Mouse (Mus musculus) hindbrain, embryonic 12.5 days (tissue): Measurements from ENCODE around the gene Npcd. TPM values are rescaled to one million over a fixed set of nuclear protein-coding genes. Genes with fewer than 3 reads are reported as not detected.

ENCODE experiments used
- ATAC-seq: fragments of 200-750 bp; cut with Nextera tagmentation; 2 replicates; pipeline ENCODE4 v1.8.0; 2017; ENCODE audit warnings: moderate TSS enrichment; ENCODE audit not compliant: low FRiP score
- H3K27ac ChIP-seq: fragments of 300-500 bp; sonication (generic); 2 replicates; pipeline ENCODE4 v1.5.1; 2016; ENCODE audit warnings: mild to moderate bottlenecking
- H3K27me3 ChIP-seq: fragments of 300-500 bp; sonication (generic); 2 replicates; pipeline ENCODE4 v1.6.1; 2016; ENCODE audit warnings: mild to moderate bottlenecking
- H3K36me3 ChIP-seq: fragments of 300-500 bp; sonication (generic); 2 replicates; pipeline ENCODE4 v1.6.1; 2016; ENCODE audit warnings: mild to moderate bottlenecking
- H3K4me1 ChIP-seq: fragments of 300-500 bp; sonication (generic); 2 replicates; pipeline ENCODE4 v1.6.1; 2016
- H3K4me2 ChIP-seq: fragments of 300-500 bp; sonication (generic); replicated peaks from 2 replicates; pipeline ENCODE4 v1.6.1; 2016; ENCODE audit warnings: mild to moderate bottlenecking
- H3K4me3 ChIP-seq: fragments of 300-500 bp; sonication (generic); 2 replicates; pipeline ENCODE4 v1.5.1; 2016; ENCODE audit warnings: mild to moderate bottlenecking
- H3K9ac ChIP-seq: fragments of 300-500 bp; sonication (generic); 2 replicates; pipeline ENCODE4 v1.6.1; 2016; ENCODE audit warnings: mild to moderate bottlenecking, moderate library complexity
- H3K9me3 ChIP-seq: fragments of 300-500 bp; sonication (generic); replicated peaks from 2 replicates; pipeline ENCODE4 v1.6.1; 2016; ENCODE audit warnings: mild to moderate bottlenecking
- WGBS: fragments of 180-500 bp; shearing (Covaris S2); methylation state at CpG from one replicate; pipeline ENCODE4 v1.1.7; 2016; 5-methylcytosine and 5-hydroxymethylcytosine counted together
- polyA plus RNA-seq: library from polyadenylated mRNA; unstranded; fragments of >200 nt; fragmentation: Nextera tagmentation; extraction: Ambion mirVana; gene quantifications from 2 replicates; pipeline ENCODE4 v1.2.1, GENCODE M21; 2016

Gene Npcd
- polyA plus RNA-seq = 0.61 TPM in 1 of 2 replicates, not detected in the other

GRCm38 (mm10) chr15:79834130-79834880 is at the start of gene Npcd, which contains the start of gene Cbx6:
Gene Npcd (minus strand): TSS chr15:79834237.
Gene Cbx6 (minus strand): TSS chr15:79834688.
- peak within 1 kb of the TSS; percentile 66 for H3K4me3 ChIP-seq
- WGBS = under 1% methylated on average over 58 of the region's 58 CpGs
- H3K27me3 ChIP-seq = no peaks in the 10 kb centered on the region
- peaks cover 8% of the 10 kb centered on the region for H3K36me3 ChIP-seq
- ATAC-seq = peak; percentile 90
- H3K27ac ChIP-seq = peak within 1 kb of the TSS; percentile 97
- H3K9me3 ChIP-seq = no peaks in the 10 kb centered on the region
- peak within 1 kb of the TSS; percentile 88 for H3K4me2 ChIP-seq
- H3K9ac ChIP-seq = peak within 1 kb of the TSS; percentile 91
- peaks cover 53% of the 10 kb centered on the region for H3K4me1 ChIP-seq

GRCm38 (mm10) chr15:79883352-79883822 is 49.4 kb upstream of the Npcd start:
- peak; percentile 91 for ATAC-seq
- Histone ChIP-seq H3K4me1 (peaks cover 4% of the 10 kb centered on the region; the same call in 1 of the 2 replicates), H3K27me3 (no peaks in the 10 kb centered on the region), H3K9ac (peak overlapping the region; percentile 62), H3K36me3 (no peaks in the 10 kb centered on the region), H3K4me3 (peak overlapping the region; percentile 43), H3K9me3 (no peaks in the 10 kb centered on the region), H3K4me2 (peak overlapping the region; percentile 64), H3K27ac (peak overlapping the region; percentile 90)
- under 1% methylated on average over 30 of the region's 30 CpGs for WGBS

- H3K4me3 ChIP-seq = peak overlapping the region; percentile 43
- no peaks in the 10 kb centered on the region for H3K36me3 ChIP-seq
- H3K4me1 ChIP-seq = peaks cover 4% of the 10 kb centered on the region; the same call in 1 of the 2 replicates
- H3K9ac ChIP-seq = peak overlapping the region; percentile 47; the same call in 1 of the 2 replicates
- peak; percentile 68 for ATAC-seq
- H3K27me3 ChIP-seq = no peaks in the 10 kb centered on the region
- H3K27ac ChIP-seq = peak overlapping the region; percentile 90
- 29% methylated on average over 19 of the region's 19 CpGs for WGBS
- no peaks in the 10 kb centered on the region for H3K9me3 ChIP-seq
- peak overlapping the region; percentile 64 for H3K4me2 ChIP-seq
Observed at GRCm38 (mm10) chr15:79882623-79883267, 48.7 kb upstream of the Npcd start.

- 81% methylated on average over 3 of the region's 3 CpGs for WGBS
- H3K27ac ChIP-seq = no peak overlapping the region
Observed at GRCm38 (mm10) chr15:79880477-79880876, 46.4 kb upstream of the Npcd start.

GRCm38 (mm10) chr15:79879319-79879718 is 45.3 kb upstream of the Npcd start:
- H3K4me1 ChIP-seq = peaks cover 4% of the 10 kb centered on the region; the same call in 1 of the 2 replicates
- H3K4me3 ChIP-seq = no peak overlapping the region
- H3K27me3 ChIP-seq = no peaks in the 10 kb centered on the region
- no peak overlapping the region for H3K9ac ChIP-seq
- no peak for ATAC-seq
- H3K9me3 ChIP-seq = no peaks in the 10 kb centered on the region
- H3K36me3 ChIP-seq = no peaks in the 10 kb centered on the region
- H3K27ac ChIP-seq = no peak overlapping the region
- WGBS = 65% methylated on average over 13 of the region's 13 CpGs
- H3K4me2 ChIP-seq = no peak overlapping the region

More at GRCm38 (mm10) chr15:79880477-79880876, 46.4 kb upstream of the Npcd start:
- no peak overlapping the region for H3K4me2 ChIP-seq
- no peaks in the 10 kb centered on the region for H3K27me3 ChIP-seq
- H3K9ac ChIP-seq = no peak overlapping the region
- peaks cover 4% of the 10 kb centered on the region; the same call in 1 of the 2 replicates for H3K4me1 ChIP-seq
- H3K9me3 ChIP-seq = no peaks in the 10 kb centered on the region
- no peak overlapping the region for H3K4me3 ChIP-seq
- ATAC-seq = no peak
- no peaks in the 10 kb centered on the region for H3K36me3 ChIP-seq

GRCm38 (mm10) chr15:79878725-79879136 is 44.7 kb upstream of the Npcd start:
- Histone ChIP-seq H3K27ac (no peak overlapping the region), H3K9ac (no peak overlapping the region), H3K27me3 (no peaks in the 10 kb centered on the region), H3K4me1 (peaks cover 4% of the 10 kb centered on the region; the same call in 1 of the 2 replicates), H3K4me2 (no peak overlapping the region), H3K9me3 (no peaks in the 10 kb centered on the region), H3K4me3 (no peak overlapping the region), H3K36me3 (no peaks in the 10 kb centered on the region)
- no peak for ATAC-seq
- 78% methylated on average over 6 of the region's 6 CpGs for WGBS

GRCm38 (mm10) chr15:79875261-79875995 is 41.4 kb upstream of the Npcd start:
- no peak overlapping the region for H3K4me3 ChIP-seq
- no peak overlapping the region for H3K9ac ChIP-seq
- WGBS = 92% methylated on average over 18 of the region's 18 CpGs
- no peaks in the 10 kb centered on the region for H3K36me3 ChIP-seq
- no peaks in the 10 kb centered on the region for H3K9me3 ChIP-seq
- H3K4me2 ChIP-seq = no peak overlapping the region
- no peaks in the 10 kb centered on the region for H3K27me3 ChIP-seq
- no peak overlapping the region for H3K27ac ChIP-seq
- H3K4me1 ChIP-seq = no peaks in the 10 kb centered on the region
- no peak for ATAC-seq

- no peaks in the 10 kb centered on the region for H3K27me3 ChIP-seq
- no peak overlapping the region for H3K27ac ChIP-seq
- no peak overlapping the region for H3K4me3 ChIP-seq
- no peaks in the 10 kb centered on the region for H3K36me3 ChIP-seq
- no peaks in the 10 kb centered on the region for H3K4me1 ChIP-seq
- H3K9me3 ChIP-seq = no peaks in the 10 kb centered on the region
- WGBS = 64% methylated on average over 2 of the region's 2 CpGs
- no peak for ATAC-seq
- H3K4me2 ChIP-seq = no peak overlapping the region
- no peak overlapping the region for H3K9ac ChIP-seq
Observed at GRCm38 (mm10) chr15:79873995-79874394, 40.0 kb upstream of the Npcd start.

GRCm38 (mm10) chr15:79873545-79873944 is 39.5 kb upstream of the Npcd start:
- ATAC-seq = no peak
- no peak overlapping the region for H3K9ac ChIP-seq

GRCm38 (mm10) chr15:79867260-79868002 is 33.4 kb upstream of the Npcd start:
- Histone ChIP-seq H3K9me3 (no peaks in the 10 kb centered on the region), H3K27ac (no peak overlapping the region), H3K36me3 (no peaks in the 10 kb centered on the region), H3K4me3 (no peak overlapping the region), H3K9ac (no peak overlapping the region), H3K27me3 (no peaks in the 10 kb centered on the region), H3K4me1 (no peaks in the 10 kb centered on the region), H3K4me2 (no peak overlapping the region)
- WGBS = 87% methylated on average over 3 of the region's 3 CpGs
- ATAC-seq = no peak

More at GRCm38 (mm10) chr15:79873545-79873944, 39.5 kb upstream of the Npcd start:
- Histone ChIP-seq H3K4me2 (no peak overlapping the region), H3K36me3 (no peaks in the 10 kb centered on the region), H3K9me3 (no peaks in the 10 kb centered on the region), H3K4me1 (no peaks in the 10 kb centered on the region), H3K27me3 (no peaks in the 10 kb centered on the region), H3K4me3 (no peak overlapping the region), H3K27ac (no peak overlapping the region)
- 92% methylated on average over 8 of the region's 8 CpGs for WGBS

- Histone ChIP-seq H3K9ac (no peak overlapping the region), H3K4me3 (no peak overlapping the region), H3K27ac (no peak overlapping the region), H3K27me3 (no peaks in the 10 kb centered on the region), H3K9me3 (no peaks in the 10 kb centered on the region), H3K4me1 (no peaks in the 10 kb centered on the region), H3K36me3 (no peaks in the 10 kb centered on the region), H3K4me2 (no peak overlapping the region)
- no peak for ATAC-seq
- WGBS = 90% methylated on average over 9 of the region's 9 CpGs
Observed at GRCm38 (mm10) chr15:79859821-79860220, 25.8 kb upstream of the Npcd start.
